Mouse (Mus musculus) fat pad, adult 2 months (tissue): ENCODE data around the gene Ptgr1.

Experiments used
- DNase-seq: peaks from one replicate; pipeline ENCODE4 v3.0.0-alpha.2; 2011; ENCODE audit warnings: low read depth, low spot score; ENCODE audit errors: extremely low read depth

Ptgr1 gene

DNA sequence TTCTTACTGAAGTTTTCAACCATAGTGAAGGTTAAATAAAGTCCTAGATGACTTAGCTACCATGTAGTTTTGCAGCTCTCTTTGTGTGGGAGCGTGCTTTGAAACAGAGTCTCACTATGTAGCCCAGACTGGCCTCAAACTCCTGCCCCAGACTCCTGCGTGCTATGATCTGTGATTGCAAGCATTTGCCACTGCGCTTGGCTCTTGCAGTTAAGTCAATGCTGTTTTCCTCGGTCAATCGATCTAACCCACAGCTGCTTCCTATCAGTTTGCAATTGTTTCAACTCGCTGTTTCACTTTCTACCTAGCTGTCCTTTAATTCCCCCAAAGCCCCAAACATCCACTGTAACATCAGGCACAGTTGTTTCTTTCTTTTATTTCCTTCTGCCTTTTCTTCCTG, 54.4 kb downstream of the Ptgr1 start:
- no peak for DNase-seq

DNA sequence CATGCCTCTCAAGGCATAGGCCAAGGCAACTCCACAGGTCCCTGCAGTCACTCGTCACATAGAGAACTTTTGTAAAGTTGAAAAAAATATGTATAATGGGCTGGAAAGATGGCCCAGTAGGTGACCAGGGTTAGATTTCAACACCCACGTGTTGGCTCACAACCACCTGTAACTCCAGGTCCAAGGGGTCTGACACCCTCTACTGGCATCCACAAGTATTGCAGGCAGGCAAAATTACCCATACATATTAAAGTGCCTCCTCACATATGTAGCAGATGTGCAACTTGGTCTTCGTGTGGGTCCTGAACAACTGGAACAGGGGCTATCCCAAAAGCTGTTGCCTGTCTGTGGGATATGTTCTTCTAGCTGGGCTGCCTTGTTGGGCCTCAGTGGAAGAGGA, 59.3 kb downstream of the Ptgr1 start:
- no peak for DNase-seq

- DNase-seq: no peak
Observed at GRCm38 (mm10) chr4:58926120-58926519, 60.8 kb downstream of the Ptgr1 start.

DNA sequence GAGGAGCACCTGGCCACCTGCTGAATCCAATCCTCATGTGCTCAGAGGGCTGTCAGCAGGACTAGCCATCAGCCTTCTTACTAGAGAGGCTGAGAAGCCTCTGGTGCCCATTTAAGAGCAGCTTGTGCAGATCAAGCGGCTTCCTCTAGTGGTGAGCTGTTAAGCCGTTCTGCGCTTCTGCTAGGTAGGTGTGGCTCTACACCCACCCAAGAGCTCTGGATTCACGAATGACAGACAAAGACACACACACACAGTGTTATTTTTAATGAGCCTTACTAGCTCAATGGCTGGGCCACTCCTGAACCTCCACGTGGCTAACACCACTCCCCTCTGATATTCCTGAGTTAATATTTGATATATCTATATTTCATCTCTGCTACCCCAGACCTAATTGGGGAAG, 61.3 kb downstream of the Ptgr1 start:
- DNase-seq: no peak

DNA sequence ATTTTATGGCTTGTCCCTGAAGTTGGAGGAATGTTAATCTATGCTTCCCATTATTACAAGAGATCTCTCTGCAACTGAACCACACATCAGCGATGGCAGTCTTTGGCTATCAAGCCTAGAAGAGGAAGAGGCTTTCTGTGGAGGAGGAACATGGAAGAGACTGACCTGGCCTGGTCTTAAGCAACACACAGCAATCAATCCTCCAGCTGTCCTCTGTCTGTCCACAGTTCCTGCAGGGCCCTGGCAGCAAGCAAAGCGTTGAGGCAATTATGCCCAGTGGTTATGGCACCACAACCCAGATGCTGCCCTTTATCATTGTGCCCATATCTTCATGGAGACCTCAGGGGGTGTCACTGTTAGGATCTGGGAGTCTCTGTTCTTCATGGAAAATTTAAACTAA, 63.0 kb downstream of the Ptgr1 start:
- no peak for DNase-seq
